Comparison of ENCODE assay signal across 12 mouse cellular contexts in the genomic region with DNA sequence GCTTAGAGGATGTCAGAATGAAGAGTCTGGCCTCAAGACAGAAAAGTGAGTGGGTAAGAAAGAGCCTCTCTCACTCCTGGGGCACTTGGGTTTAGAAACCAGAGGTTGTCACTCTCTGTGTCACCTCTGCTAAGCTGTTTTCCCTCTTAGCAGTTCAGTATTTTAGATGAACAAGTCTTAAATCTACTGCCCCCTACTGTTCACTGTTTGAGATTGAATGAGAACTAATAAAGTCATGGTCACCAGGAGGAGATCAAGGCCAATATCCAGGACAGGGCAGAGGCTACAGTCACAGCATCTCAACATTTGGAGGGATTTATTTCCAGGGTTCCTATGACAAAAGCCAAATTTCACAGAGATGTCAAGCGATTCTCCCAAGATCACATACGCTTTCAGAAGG.
DNase-seq lines count a peak whose midpoint lies in the region; ATAC-seq and TF ChIP-seq lines count a peak whose summit lies in the region.
"Had no signal": no experiment of that assay in that cellular context is flagged by ENCODE, and none has a peak within 500 bp of the region (broad histone marks: within the 10 kb centered on the region; RNA-seq: fewer than 3 reads in every experiment).

No protein-coding gene starts in this region.

- no peak for ATAC-seq in embryonic facial prominence, embryonic 11.5 days (replicated peaks; ENCODE audit: insufficient number of reproducible peaks, low FRiP score, low TSS enrichment, low read depth)
- no peak for ATAC-seq in liver, embryonic 12.5 days
- ATAC-seq in neural tube, embryonic 15.5 days (ENCODE audit: low FRiP score), result no peak

- DNase-seq in embryonic facial prominence, embryonic 11.5 days (ENCODE audit: low spot score), result peak; percentile 63
- no peak for DNase-seq in embryonic facial prominence, embryonic 10.5 days (ENCODE audit: low spot score)
- DNase-seq in liver, adult 2 months (ENCODE audit: extremely low read depth, low read depth, low spot score), result peak; percentile 10
- DNase-seq in embryo, embryonic 11 days, result peak; percentile 72
- DNase-seq in frontal cortex, postnatal 36 days (ENCODE audit: low spot score in 2 of 2), result no peak
- no peak for DNase-seq in testis, postnatal 14 days (ENCODE audit: low spot score)
- DNase-seq: kidney, adult 18-20 months; spleen, adult 18-20 months had no signal

- no peaks in the 10 kb centered on the region for H3K9me3 ChIP-seq in embryonic facial prominence, embryonic 11.5 days (replicated peaks; ENCODE audit: control insufficient read depth, low read length)
- no peaks in the 10 kb centered on the region for H3K9me3 ChIP-seq in embryonic facial prominence, embryonic 10.5 days
- no peaks in the 10 kb centered on the region for H3K9me3 ChIP-seq in liver, embryonic 12.5 days (replicated peaks)
- no peaks in the 10 kb centered on the region for H3K9me3 ChIP-seq in neural tube, embryonic 15.5 days (replicated peaks)
- H3K9me3 ChIP-seq: limb, embryonic 15.5 days had no signal

- no peak for TF ChIP-seq POLR2A in liver, adult 2 months (IDR thresholded peaks at IDR 0.05; ENCODE audit: extremely low read depth, insufficient read depth, low read length)

- no peak overlapping the region for H3K9ac ChIP-seq in embryonic facial prominence, embryonic 11.5 days (replicated peaks; ENCODE audit: low read length)
- no peak overlapping the region for H3K9ac ChIP-seq in liver, adult 2 months (ENCODE audit: low read depth, low read length)
- no peak overlapping the region for H3K9ac ChIP-seq in liver, embryonic 12.5 days
- no peak overlapping the region for H3K9ac ChIP-seq in neural tube, embryonic 15.5 days (replicated peaks)
- H3K9ac ChIP-seq: limb, embryonic 15.5 days had no signal

- no peak overlapping the region for H3K27ac ChIP-seq in embryonic facial prominence, embryonic 11.5 days (replicated peaks; ENCODE audit: low read depth, low read length)
- no peak overlapping the region for H3K27ac ChIP-seq in embryonic facial prominence, embryonic 10.5 days (replicated peaks)
- no peak overlapping the region for H3K27ac ChIP-seq in liver, adult 2 months (replicated peaks; ENCODE audit: insufficient read depth, low read depth, low read length)
- no peak overlapping the region for H3K27ac ChIP-seq in liver, embryonic 12.5 days
- H3K27ac ChIP-seq in neural tube, embryonic 15.5 days (replicated peaks), result no peak overlapping the region
- H3K27ac ChIP-seq: limb, embryonic 15.5 days had no signal

- no peaks in the 10 kb centered on the region for H3K36me3 ChIP-seq in embryonic facial prominence, embryonic 11.5 days (replicated peaks; ENCODE audit: control insufficient read depth, insufficient read depth, low read depth, low read length)
- H3K36me3 ChIP-seq in embryonic facial prominence, embryonic 10.5 days (replicated peaks), result no peaks in the 10 kb centered on the region
- H3K36me3 ChIP-seq in liver, adult 2 months (ENCODE audit: control insufficient read depth, insufficient read depth, low read length), result no peaks in the 10 kb centered on the region
- H3K36me3 ChIP-seq in liver, embryonic 12.5 days, result no peaks in the 10 kb centered on the region
- no peaks in the 10 kb centered on the region for H3K36me3 ChIP-seq in neural tube, embryonic 15.5 days
- H3K36me3 ChIP-seq: limb, embryonic 15.5 days had no signal

- TF ChIP-seq CTCF in liver, adult 2 months (IDR thresholded peaks at IDR 0.05; ENCODE audit: low read depth, low read length), result no peak

- no peak overlapping the region for H3K4me2 ChIP-seq in embryonic facial prominence, embryonic 11.5 days (ENCODE audit: low read depth, low read length)
- no peak overlapping the region for H3K4me2 ChIP-seq in liver, embryonic 12.5 days
- H3K4me2 ChIP-seq in neural tube, embryonic 15.5 days, result peak overlapping the region; percentile 60
- H3K4me2 ChIP-seq: limb, embryonic 15.5 days had no signal

- no peaks in the 10 kb centered on the region for H3K27me3 ChIP-seq in embryonic facial prominence, embryonic 11.5 days (ENCODE audit: control insufficient read depth, insufficient read depth, low read length)
- H3K27me3 ChIP-seq in embryonic facial prominence, embryonic 10.5 days (replicated peaks; ENCODE audit: low read depth, poor library complexity, severe bottlenecking), result no peaks in the 10 kb centered on the region
- H3K27me3 ChIP-seq in liver, adult 2 months (ENCODE audit: control insufficient read depth, insufficient read depth, low read length), result no peaks in the 10 kb centered on the region
- H3K27me3 ChIP-seq in liver, embryonic 12.5 days (replicated peaks), result peaks cover 18% of the 10 kb centered on the region
- H3K27me3 ChIP-seq in neural tube, embryonic 15.5 days (replicated peaks), result no peaks in the 10 kb centered on the region
- H3K27me3 ChIP-seq: limb, embryonic 15.5 days had no signal

- H3K4me3 ChIP-seq in embryonic facial prominence, embryonic 11.5 days (ENCODE audit: low read depth, low read length), result no peak overlapping the region
- H3K4me3 ChIP-seq in embryonic facial prominence, embryonic 10.5 days, result no peak overlapping the region
- no peak overlapping the region for H3K4me3 ChIP-seq in liver, adult 2 months (ENCODE audit: insufficient read depth, low read depth, low read length)
- no peak overlapping the region for H3K4me3 ChIP-seq in liver, embryonic 12.5 days
- 0 out of 2 replicates have a peak overlapping the region, but pooled peaks have one; percentile 49 for H3K4me3 ChIP-seq in neural tube, embryonic 15.5 days (replicated peaks)
- H3K4me3 ChIP-seq: limb, embryonic 15.5 days; myocyte had no signal

- no peaks in the 10 kb centered on the region; the same call in 1 of the 2 replicates for H3K79me2 ChIP-seq in liver, adult 2 months (ENCODE audit: control insufficient read depth, insufficient read depth, low read length)

- H3K4me1 ChIP-seq in embryonic facial prominence, embryonic 11.5 days (ENCODE audit: control insufficient read depth, insufficient read depth, low read length), result no peaks in the 10 kb centered on the region
- peaks cover 33% of the 10 kb centered on the region for H3K4me1 ChIP-seq in embryonic facial prominence, embryonic 10.5 days
- no peaks in the 10 kb centered on the region; the same call in 1 of the 2 replicates for H3K4me1 ChIP-seq in liver, adult 2 months (ENCODE audit: control insufficient read depth, insufficient read depth, low read length)
- H3K4me1 ChIP-seq in liver, embryonic 12.5 days, result 0 out of 2 replicates have a peak, but pooled peaks cover 3% of the 10 kb centered on the region
- peaks cover 49% of the 10 kb centered on the region for H3K4me1 ChIP-seq in neural tube, embryonic 15.5 days

- WGBS in embryonic facial prominence, embryonic 11.5 days, result 91% methylated on average over 2 of the region's 2 CpGs
- WGBS in embryonic facial prominence, embryonic 10.5 days, result 89% methylated on average over 2 of the region's 2 CpGs
- WGBS in liver, adult 2 months, result 90% methylated on average over 2 of the region's 2 CpGs
- WGBS in liver, embryonic 12.5 days (ENCODE audit: insufficient replicate concordance), result 84% methylated on average over 2 of the region's 2 CpGs
- WGBS in neural tube, embryonic 15.5 days, result 83% methylated on average over 2 of the region's 2 CpGs

Comparison
In these comparisons a context has a peak if more than half of its experiments do, and no peak if none do; other contexts are left out.
1. DNase-seq: peak in embryonic facial prominence, embryonic 11.5 days (single experiment), liver, adult 2 months (single experiment) and embryo, embryonic 11 days (single experiment); none in embryonic facial prominence, embryonic 10.5 days (single experiment), frontal cortex, postnatal 36 days (0 of 2) and testis, postnatal 14 days (single experiment).